Mouse (Mus musculus) embryonic fibroblast, embryonic 13.5 days (primary cell): ENCODE results near the gene Txn2.

ENCODE experiments used
- CTCF ChIP-seq: IDR thresholded peaks from 2 replicates; pipeline ENCODE4 v1.5.1; 2011; ENCODE audit warnings: mild to moderate bottlenecking, control low read depth, low read length, moderate library complexity, borderline replicate concordance; ENCODE audit not compliant: insufficient read depth
- POLR2A ChIP-seq: IDR thresholded peaks from 2 replicates; pipeline ENCODE4 v1.6.1; 2011; ENCODE audit warnings: low read depth, mild to moderate bottlenecking, control low read depth, low read length, moderate library complexity

DNA sequence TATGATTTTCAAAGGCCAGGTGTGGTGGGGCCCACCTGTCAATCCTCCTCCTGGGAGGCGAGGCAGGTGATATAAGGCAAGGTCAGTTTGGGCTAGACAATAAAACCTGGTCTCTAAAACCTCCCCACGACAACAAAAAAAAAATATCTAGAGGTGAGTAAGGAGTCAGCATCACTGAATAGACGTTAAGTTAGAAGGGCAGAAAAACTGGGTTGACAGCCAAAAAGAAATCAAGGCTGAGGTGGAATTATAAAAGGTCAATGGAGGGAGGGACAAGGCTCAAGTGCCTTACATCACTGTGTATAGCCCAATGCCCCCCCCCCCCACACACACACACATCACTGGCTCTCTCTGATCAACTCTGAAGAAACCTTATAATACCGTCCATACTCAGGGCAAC is 715 bp downstream of the Txn2 start:
- no peak for TF ChIP-seq POLR2A
- no peak for TF ChIP-seq CTCF
